Mouse (Mus musculus) MEL (cell line): ENCODE measurements around the gene Snx3. TPM values are rescaled to one million over a fixed set of nuclear protein-coding genes. Genes with fewer than 3 reads are reported as not detected.

Experiments
- DNase-seq: peaks from one replicate; pipeline ENCODE4 v3.0.0; 2011; ENCODE audit warnings: low read depth, low spot score
- H3K27ac ChIP-seq: 2 replicates; pipeline ENCODE4 v1.5.1; 2012; ENCODE audit warnings: low read depth, mild to moderate bottlenecking, control low read depth, low read length, moderate library complexity; ENCODE audit not compliant: control insufficient read depth
- H3K27me3 ChIP-seq, 2 experiments: fragments of 150-350 bp in 1 of 2; sonication (generic) in 1 of 2; 2 replicates each; pipeline ENCODE4 v1.6.1; 2012; ENCODE audit warnings: low read length in 2 of 2, mild to moderate bottlenecking in 2 of 2, improper control_type of control experiment in 1 of 2, moderate library complexity in 1 of 2; ENCODE audit not compliant: insufficient read depth in 2 of 2, control insufficient read depth in 1 of 2
- H3K36me3 ChIP-seq, 2 experiments: 2 replicates each; pipeline ENCODE4 v1.6.1; 2012 to 2014; ENCODE audit warnings: low read length in 2 of 2, improper control_type of control experiment in 1 of 2, inconsistent platforms in 1 of 2, mild to moderate bottlenecking in 1 of 2; ENCODE audit not compliant: insufficient read depth in 2 of 2, control insufficient read depth in 1 of 2
- H3K4me1 ChIP-seq, 2 experiments: fragments of 150-350 bp in 1 of 2; sonication (generic) in 1 of 2; 2 replicates each; pipeline ENCODE4 v1.6.1; 2012; ENCODE audit warnings: low read length in 2 of 2, improper control_type of control experiment in 1 of 2, mild to moderate bottlenecking in 1 of 2; ENCODE audit not compliant: insufficient read depth in 2 of 2, control insufficient read depth in 1 of 2
- H3K4me3 ChIP-seq, 2 experiments: fragments of 150-350 bp in 1 of 2; sonication (generic) in 1 of 2; 2 replicates each; pipeline ENCODE4 v1.5.1; 2012; ENCODE audit warnings: low read depth in 2 of 2, low read length in 2 of 2, mild to moderate bottlenecking in 2 of 2, moderate library complexity in 2 of 2, control low read depth in 1 of 2, improper control_type of control experiment in 1 of 2; ENCODE audit not compliant: control insufficient read depth in 1 of 2, insufficient read depth in 1 of 2
- H3K79me2 ChIP-seq: 2 replicates; pipeline ENCODE4 v1.6.1; 2012; ENCODE audit warnings: mild to moderate bottlenecking, low read length, moderate library complexity; ENCODE audit not compliant: control insufficient read depth, poor library complexity, insufficient read depth
- H3K9ac ChIP-seq: 2 replicates; pipeline ENCODE4 v1.6.1; 2012; ENCODE audit warnings: low read depth, mild to moderate bottlenecking, control low read depth, low read length, moderate library complexity; ENCODE audit not compliant: control insufficient read depth, poor library complexity, severe bottlenecking
- H3K9me3 ChIP-seq: fragments of 150-350 bp; sonication (generic); replicated peaks from 2 replicates; pipeline ENCODE4 v1.6.1; 2012; ENCODE audit warnings: mild to moderate bottlenecking, low read length, improper control_type of control experiment, moderate library complexity; ENCODE audit not compliant: insufficient read depth
- E2F4 ChIP-seq: IDR thresholded peaks from 2 replicates; pipeline ENCODE4 v1.6.1; 2011; ENCODE audit warnings: low read depth, low read length, improper control_type of control experiment, borderline replicate concordance
- GATA1 ChIP-seq: IDR thresholded peaks from 2 replicates; pipeline ENCODE4 v1.6.1; 2011; ENCODE audit warnings: low read depth, low read length, improper control_type of control experiment
- HCFC1 ChIP-seq: IDR thresholded peaks from 2 replicates; pipeline ENCODE4 v1.6.1; 2012; ENCODE audit warnings: low read depth, mild to moderate bottlenecking, inconsistent platforms, low read length, improper control_type of control experiment, moderate library complexity
- JUND ChIP-seq: IDR thresholded peaks from 2 replicates; pipeline ENCODE4 v1.6.1; 2011; ENCODE audit warnings: low read depth, mild to moderate bottlenecking, improper control_type of control experiment, low read length
- MEF2A ChIP-seq: IDR thresholded peaks from 2 replicates; pipeline ENCODE4 v1.6.1; 2014; ENCODE audit warnings: low read depth, mild to moderate bottlenecking, inconsistent platforms, low read length, improper control_type of control experiment; ENCODE audit not compliant: poor library complexity, insufficient replicate concordance, severe bottlenecking; ENCODE audit errors: extremely low read depth
- MXI1 ChIP-seq: IDR thresholded peaks from 2 replicates; pipeline ENCODE4 v1.6.1; 2011; ENCODE audit warnings: mild to moderate bottlenecking, low read depth, low read length, improper control_type of control experiment
- TAL1 ChIP-seq: IDR thresholded peaks from 2 replicates; pipeline ENCODE4 v1.6.1; 2012; ENCODE audit warnings: mild to moderate bottlenecking, inconsistent platforms, low read length, moderate library complexity, mixed read lengths
- polyA plus RNA-seq, 2 experiments: library from polyadenylated mRNA; stranded (reverse) in 1 of 2; unstranded in 1 of 2; fragments of >175 nt in 1 of 2; fragments of >200 nt in 1 of 2; gene quantifications; 2 replicates each; pipeline versions ENCODE4 v1.2.1 to v1.2.4; 2012; ENCODE audit warnings: low replicate concordance in 2 of 2, low read depth in 1 of 2; ENCODE audit not compliant: insufficient read length in 2 of 2, insufficient read depth in 1 of 2, missing spikeins in 1 of 2
- total RNA-seq: library from RNA; depleted of rRNA; stranded (reverse); fragments of 300-350 nt; gene quantifications from 2 replicates; pipeline ENCODE4 v1.2.3, GENCODE M21; 2012

The Snx3 gene
- total and polyA plus RNA-seq, 3 experiments = 107 to 320 TPM; not detected in 1

DNA sequence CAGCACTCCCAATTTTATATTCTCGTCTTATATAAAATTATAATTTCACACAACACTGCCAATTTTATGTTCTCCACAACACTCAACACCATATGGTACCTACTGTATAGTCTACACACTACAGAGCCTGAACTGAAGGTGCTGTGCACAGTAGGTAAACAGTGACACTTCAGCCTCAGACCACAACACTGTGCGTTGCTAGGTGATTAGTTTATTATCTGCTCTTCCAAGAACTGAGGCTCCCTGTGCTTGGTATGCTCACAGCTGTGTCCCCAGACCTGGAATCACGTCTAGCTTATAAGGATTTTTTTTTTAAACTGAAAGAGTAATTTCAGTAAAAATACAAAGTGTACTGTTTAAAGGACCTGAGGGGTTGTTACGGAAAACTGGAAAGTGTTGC lies 21.1 kb upstream of the Snx3 start:
- TF ChIP-seq E2F4 (no peak), GATA1 (0 out of 2 replicates have a peak, but pooled peaks have one; percentile 39), HCFC1 (no peak)
- H3K9me3 ChIP-seq = no peaks in the 10 kb centered on the region
- DNase-seq = peak; percentile 54
- H3K4me1 ChIP-seq = peaks cover 5 to 21% of the 10 kb centered on the region in 2 experiments
- H3K9ac ChIP-seq = no peak overlapping the region
- peaks cover 11% of the 10 kb centered on the region for H3K79me2 ChIP-seq
- no peaks in the 10 kb centered on the region for H3K27me3 ChIP-seq
- H3K4me3 ChIP-seq = no peak overlapping the region
- H3K36me3 ChIP-seq = peaks cover 0 to 25% of the 10 kb centered on the region in 2 experiments; a peak in 2 of 4 replicates
- H3K27ac ChIP-seq = no peak overlapping the region

DNA sequence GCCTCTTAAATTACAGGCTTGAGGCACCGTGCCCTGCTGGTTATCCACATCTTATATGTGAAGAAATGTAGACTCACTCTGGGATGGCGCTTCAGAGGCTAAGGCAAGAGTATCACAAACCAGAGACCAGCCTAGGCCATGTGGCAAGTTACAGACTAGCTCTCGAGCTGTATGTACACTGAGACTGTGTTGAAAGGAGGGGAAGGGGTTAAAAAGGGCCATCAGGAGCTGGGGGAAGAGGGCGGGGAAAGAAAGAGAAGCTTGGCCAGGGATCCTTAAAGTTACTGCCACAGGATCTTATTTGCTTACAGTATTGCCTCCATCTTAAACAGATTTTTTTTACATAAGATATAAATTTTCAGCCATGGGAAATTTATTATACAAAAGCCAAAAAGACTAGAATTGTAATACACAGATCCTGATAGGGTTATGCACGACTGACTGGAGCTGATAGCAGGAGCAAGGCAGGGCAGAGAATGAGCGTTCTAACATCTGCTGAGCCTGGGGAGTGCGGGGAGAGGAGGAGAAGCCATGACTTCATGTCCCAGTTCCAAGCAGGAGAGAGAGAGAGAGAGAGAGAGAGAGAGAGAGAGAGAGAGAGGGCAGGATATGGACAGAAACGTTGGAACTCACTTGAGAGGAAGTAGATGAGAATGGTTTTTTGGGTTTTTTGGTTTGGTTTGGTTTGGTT lies 13.1 kb upstream of the Snx3 start:
- Histone ChIP-seq H3K4me3 (no peak overlapping the region; a peak in 1 of 4 replicates), H3K4me1 (peaks cover 0 to 7% of the 10 kb centered on the region in 2 experiments; a peak in 2 of 4 replicates), H3K79me2 (no peaks in the 10 kb centered on the region), H3K9ac (0 out of 2 replicates have a peak overlapping the region, but pooled peaks have one; percentile 15), H3K9me3 (no peaks in the 10 kb centered on the region), H3K36me3 (no peaks in the 10 kb centered on the region; a peak in 2 of 4 replicates), H3K27me3 (no peaks in the 10 kb centered on the region; a peak in 1 of 4 replicates), H3K27ac (no peak overlapping the region)
- no peak for TF ChIP-seq TAL1
- TF ChIP-seq JUND = 0 out of 2 replicates have a peak, but pooled peaks have one; percentile 29
- DNase-seq = peak; percentile 37

DNA sequence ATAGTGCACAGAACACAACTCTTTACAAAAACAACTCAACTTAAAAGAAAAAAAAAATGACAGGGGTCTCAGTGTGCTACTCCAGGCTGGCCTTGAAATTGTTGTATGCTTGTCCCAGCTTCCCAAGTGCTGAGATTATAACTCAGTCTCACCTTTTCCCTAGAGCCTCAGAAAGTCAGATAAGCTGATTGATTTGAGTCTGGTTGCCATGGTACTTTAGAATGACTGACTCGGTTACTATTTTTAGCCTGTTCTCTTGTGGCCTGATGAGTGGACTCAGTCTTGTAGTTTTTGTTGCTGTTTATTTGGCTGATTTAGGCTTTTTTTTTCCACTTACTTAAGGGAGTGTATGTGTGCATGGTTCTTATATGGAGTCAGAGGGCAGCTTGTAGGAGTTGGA lies 10.7 kb upstream of the Snx3 start:
- Histone ChIP-seq H3K27ac (no peak overlapping the region), H3K9ac (no peak overlapping the region), H3K4me3 (no peak overlapping the region), H3K9me3 (no peaks in the 10 kb centered on the region), H3K36me3 (no peaks in the 10 kb centered on the region; a peak in 2 of 4 replicates), H3K27me3 (no peaks in the 10 kb centered on the region; a peak in 1 of 4 replicates)
- DNase-seq = no peak
- TF ChIP-seq MEF2A (peak; percentile 26; the same call in 1 of the 2 replicates), MXI1 (no peak)
- TF ChIP-seq, all 39 proteins: peak for 1
- H3K4me1 ChIP-seq = peaks cover under 1 to 7% of the 10 kb centered on the region in 2 experiments; a peak in 3 of 4 replicates
- no peaks in the 10 kb centered on the region for H3K79me2 ChIP-seq
